Mouse (Mus musculus) neural tube, embryonic 13.5 days (tissue): Measurements from ENCODE around the gene Zc3h10. TPM values are rescaled to one million over a fixed set of nuclear protein-coding genes. Genes with fewer than 3 reads are reported as not detected.
A peak's percentile ranks its signal among the peaks of the same experiment; 100 is the strongest.

Source experiments
- ATAC-seq: fragments of 200-750 bp; cut with Nextera tagmentation; 2 replicates; pipeline ENCODE4 v1.8.0; 2017; ENCODE audit warnings: low read depth, mild to moderate bottlenecking, moderate TSS enrichment, moderate library complexity
- H3K27ac ChIP-seq: fragments of 300-500 bp; sonication (generic); replicated peaks from 2 replicates; pipeline ENCODE4 v1.5.1; 2015; ENCODE audit warnings: moderate library complexity, mild to moderate bottlenecking, inconsistent platforms
- H3K27me3 ChIP-seq: fragments of 300-500 bp; sonication (generic); 2 replicates; pipeline ENCODE4 v1.6.1; 2015; ENCODE audit warnings: mild to moderate bottlenecking, inconsistent platforms
- H3K36me3 ChIP-seq: fragments of 300-500 bp; sonication (generic); 2 replicates; pipeline ENCODE4 v1.6.1; 2015; ENCODE audit warnings: mild to moderate bottlenecking, inconsistent platforms
- H3K4me1 ChIP-seq: fragments of 300-500 bp; sonication (generic); replicated peaks from 2 replicates; pipeline ENCODE4 v1.6.1; 2015; ENCODE audit warnings: inconsistent platforms
- H3K4me2 ChIP-seq: fragments of 300-500 bp; sonication (generic); 2 replicates; pipeline ENCODE4 v1.6.1; 2015; ENCODE audit warnings: inconsistent platforms, mild to moderate bottlenecking, moderate library complexity
- H3K4me3 ChIP-seq: fragments of 300-500 bp; sonication (generic); 2 replicates; pipeline ENCODE4 v1.5.1; 2015; ENCODE audit warnings: mild to moderate bottlenecking, inconsistent platforms
- H3K9ac ChIP-seq: fragments of 300-500 bp; sonication (generic); 2 replicates; pipeline ENCODE4 v1.6.1; 2015; ENCODE audit warnings: moderate library complexity, mild to moderate bottlenecking, inconsistent platforms
- H3K9me3 ChIP-seq: fragments of 300-500 bp; sonication (generic); 2 replicates; pipeline ENCODE4 v1.6.1; 2016; ENCODE audit warnings: inconsistent platforms
- WGBS: fragments of 180-500 bp; shearing (Covaris S2); methylation state at CpG from one replicate; pipeline ENCODE4 v1.1.7; 2015; 5-methylcytosine and 5-hydroxymethylcytosine counted together
- polyA plus RNA-seq: library from polyadenylated mRNA; unstranded; fragments of >200 nt; fragmentation: Nextera tagmentation; extraction: Ambion mirVana; gene quantifications from 2 replicates; pipeline ENCODE4 v1.2.1, GENCODE M21; 2015

Gene Zc3h10
- 19.4 and 19.9 TPM in 2 replicates for polyA plus RNA-seq

- under 1% methylated on average over 38 of the region's 50 CpGs for WGBS
- H3K9ac ChIP-seq, result peak within 1 kb of the TSS; percentile 97
Measured at GRCm38 (mm10) chr10:128547361-128548032, at the start of gene Zc3h10. TSS of gene Zc3h10 (minus strand) at chr10:128547774.

GRCm38 (mm10) chr10:128592797-128593196, 45.2 kb upstream of the Zc3h10 start:
- Histone ChIP-seq H3K4me3 (no peak overlapping the region), H3K36me3 (no peaks in the 10 kb centered on the region), H3K27ac (no peak overlapping the region), H3K9me3 (no peaks in the 10 kb centered on the region), H3K4me1 (peaks cover 12% of the 10 kb centered on the region), H3K4me2 (no peak overlapping the region), H3K27me3 (peaks cover 25% of the 10 kb centered on the region), H3K9ac (no peak overlapping the region)
- 68% methylated on average over 5 of the region's 5 CpGs for WGBS
- ATAC-seq, result no peak

More at GRCm38 (mm10) chr10:128547361-128548032, at the start of gene Zc3h10:
- Histone ChIP-seq H3K27me3 (no peaks in the 10 kb centered on the region), H3K27ac (peak within 1 kb of the TSS; percentile 97), H3K4me2 (peak within 1 kb of the TSS; percentile 86), H3K36me3 (peaks cover 34% of the 10 kb centered on the region), H3K9me3 (no peaks in the 10 kb centered on the region), H3K4me1 (peaks cover 30% of the 10 kb centered on the region), H3K4me3 (peak within 1 kb of the TSS; percentile 82)
- peak; percentile 91 for ATAC-seq

- Histone ChIP-seq H3K9ac (no peak overlapping the region), H3K4me2 (no peak overlapping the region), H3K27me3 (peaks cover 39% of the 10 kb centered on the region), H3K36me3 (no peaks in the 10 kb centered on the region), H3K9me3 (no peaks in the 10 kb centered on the region), H3K4me1 (peaks cover 12% of the 10 kb centered on the region), H3K27ac (no peak overlapping the region), H3K4me3 (no peak overlapping the region)
- WGBS, result 93% methylated on average over 6 of the region's 6 CpGs
- ATAC-seq, result no peak
Measured at GRCm38 (mm10) chr10:128591436-128591835, 43.9 kb upstream of the Zc3h10 start.

- H3K36me3 ChIP-seq, result no peaks in the 10 kb centered on the region
- peaks cover 12% of the 10 kb centered on the region for H3K4me1 ChIP-seq
- H3K9ac ChIP-seq, result peak overlapping the region; percentile 71
- H3K4me2 ChIP-seq, result peak overlapping the region; percentile 90
- under 1% methylated on average over 43 of the region's 43 CpGs for WGBS
- peaks cover 50% of the 10 kb centered on the region for H3K27me3 ChIP-seq
- peak overlapping the region; percentile 63 for H3K4me3 ChIP-seq
- no peaks in the 10 kb centered on the region for H3K9me3 ChIP-seq
- ATAC-seq, result peak; percentile 25; the same call in 1 of the 2 replicates
- peak overlapping the region; percentile 49 for H3K27ac ChIP-seq
Measured at GRCm38 (mm10) chr10:128590193-128590690, 42.7 kb upstream of the Zc3h10 start.

DNA sequence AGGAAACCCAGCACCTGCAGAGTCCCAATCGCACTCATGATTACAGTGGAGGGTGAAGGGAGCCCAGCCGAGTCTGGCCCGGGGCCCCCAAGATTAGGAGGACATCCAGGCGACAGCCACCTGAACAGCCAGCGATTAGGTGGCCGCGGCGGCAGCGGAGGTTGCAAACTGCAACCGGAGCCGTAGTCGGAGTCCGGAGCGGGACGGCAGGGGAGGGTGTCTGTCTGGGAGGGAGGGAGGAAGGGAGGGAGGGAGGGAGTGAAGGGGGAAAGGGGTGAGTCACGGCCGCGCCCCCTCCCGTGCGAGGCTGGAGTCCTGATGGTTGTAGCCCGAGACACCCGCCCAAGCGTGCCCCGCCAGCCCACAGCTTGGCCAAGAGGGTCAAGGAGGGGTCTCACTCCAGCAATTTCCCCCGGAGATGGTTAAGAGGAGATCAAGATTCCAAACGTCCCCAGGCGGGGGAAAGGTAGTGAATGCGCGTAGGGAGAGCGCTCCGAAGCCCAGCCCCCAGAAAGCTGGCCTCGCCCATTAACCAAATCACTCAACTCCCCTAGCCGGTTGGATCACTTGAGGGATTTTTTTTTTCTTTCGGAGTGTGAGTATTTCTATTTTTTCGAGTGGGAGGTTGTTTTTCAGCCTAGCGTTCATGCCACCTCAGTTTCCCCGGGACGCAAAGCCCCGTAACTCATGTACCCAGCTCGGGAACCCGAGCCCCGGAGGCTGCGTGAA, 42.1 kb upstream of the Zc3h10 start, which contains the start of gene Erbb3:
TSS of gene Erbb3 (minus strand) at position 189 of the 729 bp plus-strand sequence.
- H3K36me3 ChIP-seq, result no peaks in the 10 kb centered on the region
- H3K4me1 ChIP-seq, result peaks cover 12% of the 10 kb centered on the region
- H3K4me3 ChIP-seq, result peak within 1 kb of the TSS; percentile 63
- H3K9me3 ChIP-seq, result no peaks in the 10 kb centered on the region
- H3K9ac ChIP-seq, result peak within 1 kb of the TSS; percentile 71
- H3K27me3 ChIP-seq, result peaks cover 55% of the 10 kb centered on the region
- H3K4me2 ChIP-seq, result peak within 1 kb of the TSS; percentile 90
- ATAC-seq, result peak; percentile 33
- peak within 1 kb of the TSS; percentile 49 for H3K27ac ChIP-seq
- WGBS, result under 1% methylated on average over 42 of the region's 43 CpGs

GRCm38 (mm10) chr10:128588775-128589463, 41.3 kb upstream of the Zc3h10 start:
- H3K27ac ChIP-seq, result peak overlapping the region; percentile 33; the same call in 1 of the 2 replicates
- WGBS, result 3% methylated on average over 23 of the region's 23 CpGs
- peak; percentile 33 for ATAC-seq
- peaks cover 62% of the 10 kb centered on the region for H3K27me3 ChIP-seq
- peak overlapping the region; percentile 71 for H3K9ac ChIP-seq
- peak overlapping the region; percentile 63 for H3K4me3 ChIP-seq
- no peaks in the 10 kb centered on the region for H3K9me3 ChIP-seq
- no peaks in the 10 kb centered on the region for H3K36me3 ChIP-seq
- H3K4me2 ChIP-seq, result peak overlapping the region; percentile 90
- peaks cover 12% of the 10 kb centered on the region for H3K4me1 ChIP-seq

GRCm38 (mm10) chr10:128588136-128588535, 40.6 kb upstream of the Zc3h10 start:
- no peaks in the 10 kb centered on the region for H3K9me3 ChIP-seq
- ATAC-seq, result peak; percentile 24; the same call in 1 of the 2 replicates
- H3K36me3 ChIP-seq, result no peaks in the 10 kb centered on the region
- H3K27ac ChIP-seq, result no peak overlapping the region
- peak overlapping the region; percentile 90 for H3K4me2 ChIP-seq
- peaks cover 66% of the 10 kb centered on the region for H3K27me3 ChIP-seq
- peaks cover 12% of the 10 kb centered on the region for H3K4me1 ChIP-seq
- 50% methylated on average over 1 of the region's 1 CpGs for WGBS
- H3K9ac ChIP-seq, result no peak overlapping the region
- H3K4me3 ChIP-seq, result peak overlapping the region; percentile 63

DNA sequence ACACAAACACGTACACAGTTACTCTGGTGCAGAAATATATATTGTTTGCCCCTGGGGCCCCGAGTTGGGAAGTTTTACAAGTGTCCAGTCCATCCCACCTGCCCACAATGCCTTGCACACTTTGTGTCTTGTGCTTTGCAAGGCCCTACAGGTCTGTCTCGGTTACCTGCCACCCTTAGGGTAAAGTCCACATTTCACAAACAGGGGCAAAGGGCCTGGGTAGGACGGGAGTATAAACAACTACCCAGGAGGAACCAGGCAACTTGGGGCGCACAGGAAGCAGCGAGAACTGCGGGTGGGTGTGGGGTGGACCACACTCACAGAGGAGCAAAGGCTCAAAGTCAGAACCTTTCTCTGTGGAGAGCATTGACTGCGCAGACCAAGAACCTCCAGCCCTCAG, 40.1 kb upstream of the Zc3h10 start:
- H3K4me3 ChIP-seq, result peak overlapping the region; percentile 63
- no peak overlapping the region for H3K9ac ChIP-seq
- H3K4me1 ChIP-seq, result peaks cover 12% of the 10 kb centered on the region
- no peaks in the 10 kb centered on the region for H3K9me3 ChIP-seq
- H3K36me3 ChIP-seq, result no peaks in the 10 kb centered on the region
- peak overlapping the region; percentile 90 for H3K4me2 ChIP-seq
- 57% methylated on average over 8 of the region's 8 CpGs for WGBS
- H3K27me3 ChIP-seq, result peaks cover 66% of the 10 kb centered on the region
- no peak for ATAC-seq
- H3K27ac ChIP-seq, result peak overlapping the region; percentile 14

DNA sequence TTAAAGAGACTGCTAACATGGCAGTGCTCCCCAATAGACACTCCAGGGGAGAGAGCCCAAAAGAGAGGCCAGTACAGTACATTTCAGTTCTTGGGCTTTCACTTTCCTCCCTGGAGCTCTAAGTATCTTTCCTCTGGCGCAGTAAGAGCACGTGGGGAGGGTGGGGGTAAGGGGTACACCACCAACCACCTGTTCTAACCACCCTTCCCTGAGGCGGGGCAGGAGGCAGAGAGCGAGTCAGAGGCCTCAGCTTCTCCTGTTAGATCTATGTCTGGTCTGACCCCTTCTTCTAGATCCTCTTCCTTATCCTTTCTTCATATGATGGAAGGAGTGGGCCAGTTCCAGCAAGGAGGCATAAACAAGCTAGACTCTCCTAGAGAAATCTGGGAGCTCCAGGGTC, 39.5 kb upstream of the Zc3h10 start:
- H3K36me3 ChIP-seq, result no peaks in the 10 kb centered on the region
- H3K4me1 ChIP-seq, result peaks cover 12% of the 10 kb centered on the region
- peaks cover 66% of the 10 kb centered on the region for H3K27me3 ChIP-seq
- peak overlapping the region; percentile 63; the same call in 1 of the 2 replicates for H3K4me3 ChIP-seq
- H3K27ac ChIP-seq, result 0 out of 2 replicates have a peak overlapping the region, but pooled peaks have one; percentile 33
- H3K9ac ChIP-seq, result no peak overlapping the region
- WGBS, result 54% methylated on average over 4 of the region's 4 CpGs
- no peaks in the 10 kb centered on the region for H3K9me3 ChIP-seq
- H3K4me2 ChIP-seq, result peak overlapping the region; percentile 39
- ATAC-seq, result no peak

DNA sequence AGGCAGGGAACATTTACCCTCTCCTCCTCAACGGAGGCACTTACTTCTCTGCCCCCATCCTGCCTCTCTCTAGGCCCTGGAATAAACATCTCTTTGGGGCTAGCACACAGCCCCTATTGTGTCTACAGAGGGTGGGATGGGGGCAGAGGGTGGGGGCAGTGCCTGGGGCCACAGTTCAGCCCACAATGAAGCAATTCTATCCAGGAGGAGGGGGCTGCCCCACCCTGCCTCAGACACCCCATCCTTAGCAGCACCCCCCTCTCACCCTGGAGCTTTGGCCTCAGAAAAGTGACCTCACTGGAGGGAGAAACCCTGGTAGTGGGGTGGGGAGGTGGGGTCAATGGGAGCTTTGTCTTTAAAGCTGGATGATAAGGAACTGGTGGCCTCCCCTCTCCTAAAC, 39.0 kb upstream of the Zc3h10 start:
- Histone ChIP-seq H3K4me3 (0 out of 2 replicates have a peak overlapping the region, but pooled peaks have one; percentile 0), H3K4me1 (peaks cover 12% of the 10 kb centered on the region), H3K27me3 (peaks cover 66% of the 10 kb centered on the region), H3K9ac (no peak overlapping the region), H3K9me3 (no peaks in the 10 kb centered on the region), H3K27ac (no peak overlapping the region), H3K4me2 (peak overlapping the region; percentile 26; the same call in 1 of the 2 replicates), H3K36me3 (no peaks in the 10 kb centered on the region)
- ATAC-seq, result no peak
- 9% methylated on average over 1 of the region's 1 CpGs for WGBS

DNA sequence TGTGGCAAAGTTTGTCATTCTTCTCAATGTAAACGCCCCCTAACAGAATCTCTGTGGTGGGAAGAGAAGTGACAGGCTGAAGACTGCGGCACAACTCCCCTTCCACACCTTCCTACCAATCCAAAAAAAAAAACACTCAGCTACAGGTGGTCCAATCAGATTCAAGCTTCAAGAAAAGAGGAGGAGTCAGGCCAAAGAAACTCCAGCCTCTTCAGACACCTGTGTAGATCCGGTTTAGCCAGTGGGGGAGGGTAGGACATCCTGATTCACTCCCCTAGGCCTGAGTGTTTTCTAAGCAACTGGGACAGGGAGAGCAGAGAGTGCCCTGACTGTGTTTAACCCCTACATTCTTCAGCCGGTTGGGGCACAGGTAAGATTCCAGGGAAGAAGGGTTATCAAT, 36.8 kb upstream of the Zc3h10 start:
- 7% methylated on average over 4 of the region's 4 CpGs for WGBS
- no peaks in the 10 kb centered on the region for H3K36me3 ChIP-seq

More for the DNA sequence above, 36.8 kb upstream of the Zc3h10 start:
- H3K4me1 ChIP-seq, result peaks cover 6% of the 10 kb centered on the region
- no peak for ATAC-seq
- no peak overlapping the region for H3K27ac ChIP-seq
- H3K9ac ChIP-seq, result no peak overlapping the region
- peaks cover 56% of the 10 kb centered on the region for H3K27me3 ChIP-seq
- no peak overlapping the region for H3K4me2 ChIP-seq
- H3K9me3 ChIP-seq, result no peaks in the 10 kb centered on the region
- no peak overlapping the region for H3K4me3 ChIP-seq
